Mouse (Mus musculus): ENCODE results near the gene Ntrk3.

GRCm38 (mm10) chr7:78575556-78575955 is 162.3 kb downstream of the Ntrk3 start:
- TF ChIP-seq CTCF (IDR thresholded peaks at IDR 0.05; ENCODE audit: borderline replicate concordance, insufficient read depth, low read depth, low read length), result no peak
- no peak for TF ChIP-seq POLR2A (IDR thresholded peaks at IDR 0.05; ENCODE audit: borderline replicate concordance, insufficient read depth, low read length)

All from cerebellum, adult 2 months (tissue).